Mouse (Mus musculus): ENCODE measurements around the gene Dync2li1. TPM values are rescaled to one million over a fixed set of nuclear protein-coding genes. Genes with fewer than 3 reads are reported as not detected.
A peak's percentile ranks its signal among the peaks of the same experiment; 100 is the strongest.

Dync2li1 gene
- total RNA-seq (2021) = 10 to 100 TPM; 23.5 to 25.6 TPM

GRCm38 (mm10) chr17:84626276-84626856 lies at the start of gene Dync2li1:
TSS of gene Dync2li1 (plus strand) at chr17:84626496.
- intact Hi-C loops (cut with DNase I) = loop anchor here (10.0 kb wide), 1 partner anchor 152 kb away; no protein-coding TSS in a partner anchor
- peak; percentile 91 to 95 for DNase-seq (ENCODE audit: extremely low spot score in 1 of 2, low spot score in 2 of 2)

- intact Hi-C loops (cut with DNase I) = no loop called here
- DNase-seq (ENCODE audit: extremely low spot score in 1 of 2, low spot score in 2 of 2) = no peak
These were observed 49.5 kb upstream of the Dync2li1 start for GRCm38 (mm10) chr17:84576621-84577293.

DNA sequence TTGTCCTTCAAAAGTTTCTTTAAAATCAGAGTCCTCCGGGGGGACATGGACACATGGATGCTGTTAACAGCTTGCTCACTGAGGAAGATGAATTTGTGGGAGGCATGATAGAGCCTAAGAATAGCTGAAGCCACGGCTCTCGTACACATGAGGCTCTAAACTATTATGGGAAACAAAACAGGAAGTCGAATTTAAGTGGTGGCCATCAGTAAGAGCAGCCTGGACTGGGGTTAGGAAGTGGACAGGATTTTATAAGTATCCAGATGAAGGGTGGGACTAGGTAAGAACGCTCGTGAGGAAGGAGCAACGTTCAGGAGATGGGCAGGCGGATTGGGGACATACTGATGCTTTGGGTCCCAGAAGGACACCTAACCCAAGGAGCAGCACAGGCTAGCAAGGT lies 47.0 kb upstream of the Dync2li1 start:
- no peak for DNase-seq (ENCODE audit: extremely low spot score in 1 of 2, low spot score in 2 of 2)
- intact Hi-C loops (cut with DNase I) = no loop called here

DNA sequence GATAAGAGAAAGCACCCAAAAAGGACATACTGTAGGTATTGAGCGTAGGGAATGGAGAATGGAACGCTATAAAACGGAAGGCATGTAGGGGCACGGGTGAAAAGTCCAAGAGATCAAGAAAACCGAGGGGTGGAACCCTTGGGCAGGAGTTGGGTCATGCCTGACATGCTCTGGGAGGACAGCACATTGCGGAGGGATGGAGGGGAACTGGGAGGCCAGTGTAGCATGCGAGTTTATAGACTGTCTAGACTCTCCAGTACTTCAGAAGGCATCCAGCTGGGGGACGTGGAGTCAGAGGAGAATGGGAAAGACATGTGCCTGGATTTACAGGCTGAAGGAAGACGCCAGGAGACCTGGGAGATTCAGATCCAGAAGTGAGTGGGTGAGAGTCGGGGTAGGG lies 46.5 kb upstream of the Dync2li1 start:
- intact Hi-C loops (cut with DNase I) = no loop called here
- DNase-seq (ENCODE audit: extremely low spot score in 1 of 2, low spot score in 2 of 2) = no peak

- intact Hi-C loops (cut with DNase I) = no loop called here
- no peak for DNase-seq (ENCODE audit: extremely low spot score in 1 of 2, low spot score in 2 of 2)
These were observed 45.5 kb upstream of the Dync2li1 start for GRCm38 (mm10) chr17:84580821-84581220.

DNA sequence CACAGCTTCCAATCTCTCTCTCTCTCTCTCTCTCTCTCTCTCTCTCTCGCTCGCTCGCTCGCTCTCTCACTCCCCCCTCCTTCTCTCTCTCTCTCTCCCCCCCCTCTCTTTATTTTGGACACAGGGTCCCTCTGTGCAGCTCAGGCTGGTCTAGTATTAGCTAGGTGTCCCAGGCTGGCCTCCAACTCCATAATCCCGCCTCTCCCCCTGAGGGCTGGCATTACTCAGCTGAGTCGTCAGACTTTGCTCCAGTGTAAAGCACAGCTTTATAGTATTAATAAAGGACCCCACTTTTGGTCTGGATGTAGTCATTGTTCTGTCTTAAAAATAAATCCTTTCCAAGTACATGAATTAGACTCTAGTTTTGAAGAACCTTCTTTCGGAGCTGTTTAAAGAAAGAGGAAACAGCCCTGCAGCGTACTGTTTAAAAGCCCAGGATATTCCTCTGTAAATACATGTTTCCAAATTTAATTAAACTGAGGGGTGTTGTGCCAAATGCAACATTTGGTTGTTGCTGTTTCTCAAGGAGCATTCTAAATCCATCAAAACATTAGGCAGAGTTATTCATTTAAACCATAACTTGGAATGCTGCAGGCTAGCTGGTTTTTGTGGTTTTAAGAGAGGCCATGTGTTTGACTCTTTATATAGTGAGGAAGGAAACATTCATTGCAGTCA lies 44.4 kb upstream of the Dync2li1 start:
- intact Hi-C loops (cut with DNase I) = no loop called here
- no peak for DNase-seq (ENCODE audit: extremely low spot score in 1 of 2, low spot score in 2 of 2)

DNA sequence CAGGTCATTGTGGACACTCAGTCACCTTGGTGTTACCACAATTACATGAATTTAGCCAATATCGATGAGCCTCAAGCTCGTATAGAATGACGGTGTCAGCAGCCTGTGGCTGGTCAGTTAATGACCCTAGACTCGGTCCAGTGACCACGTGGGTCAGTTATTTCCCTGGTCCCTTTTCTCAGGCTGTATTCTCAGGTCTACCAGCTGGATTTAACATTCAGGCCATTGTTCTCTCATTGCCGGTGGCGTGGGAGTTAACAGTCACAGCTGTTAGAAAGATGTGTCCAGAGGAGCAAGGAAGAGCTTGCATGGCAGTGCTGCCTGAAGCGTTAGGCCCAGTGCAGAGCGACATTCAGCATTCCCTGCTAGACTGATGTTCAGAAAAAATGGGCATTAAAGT lies 42.2 kb upstream of the Dync2li1 start:
- intact Hi-C loops (cut with DNase I) = no loop called here
- DNase-seq (ENCODE audit: extremely low spot score in 1 of 2, low spot score in 2 of 2) = no peak

DNA sequence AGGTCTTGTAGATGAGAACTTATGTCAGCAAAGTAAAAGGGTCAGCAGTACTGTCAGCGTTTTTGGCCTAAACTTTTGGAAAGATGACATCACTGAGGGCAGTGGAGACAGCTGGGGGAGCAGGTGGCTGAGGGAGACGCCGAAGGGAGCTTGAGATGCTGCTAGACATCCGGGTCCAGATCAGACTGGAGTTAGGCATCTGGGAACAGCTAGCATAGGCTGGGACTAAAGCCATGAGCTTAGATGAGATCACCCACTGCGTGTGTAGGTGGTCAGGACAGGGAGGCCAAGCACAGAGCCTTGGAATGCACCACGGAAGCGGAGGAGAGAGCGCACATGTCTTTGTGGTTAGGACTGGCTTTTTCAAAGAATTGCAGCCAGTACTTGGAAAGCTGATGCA lies 41.2 kb upstream of the Dync2li1 start:
- intact Hi-C loops (cut with DNase I) = no loop called here
- DNase-seq (ENCODE audit: extremely low spot score in 1 of 2, low spot score in 2 of 2) = peak in 1 of 2 experiments; percentile 39

DNA sequence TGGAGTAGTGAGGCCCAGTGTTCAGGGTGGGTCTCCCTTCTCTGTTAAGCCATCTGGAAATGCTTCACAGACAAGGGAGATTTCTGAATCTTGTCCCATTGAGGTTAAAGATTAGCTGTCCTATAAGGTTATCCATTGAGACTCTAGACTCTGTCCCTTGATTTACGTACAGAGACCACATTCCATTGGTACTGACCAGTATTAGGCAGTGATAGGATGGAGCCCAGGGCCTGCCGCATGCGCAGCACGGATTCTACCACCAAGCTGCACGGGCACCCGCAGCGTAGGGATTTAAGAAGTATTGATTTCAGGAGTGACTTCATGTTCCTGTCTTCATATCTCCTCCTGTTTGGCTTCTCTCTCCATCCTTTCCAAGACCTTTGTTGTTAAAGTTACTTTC lies 36.2 kb upstream of the Dync2li1 start:
- intact Hi-C loops (cut with DNase I) = no loop called here

GRCm38 (mm10) chr17:84591431-84592150 lies 34.7 kb upstream of the Dync2li1 start:
- no peak for DNase-seq (ENCODE audit: extremely low spot score in 1 of 2, low spot score in 2 of 2)
- intact Hi-C loops (cut with DNase I) = no loop called here

More for the DNA sequence above, 36.2 kb upstream of the Dync2li1 start:
- no peak for DNase-seq (ENCODE audit: extremely low spot score in 1 of 2, low spot score in 2 of 2)

DNA sequence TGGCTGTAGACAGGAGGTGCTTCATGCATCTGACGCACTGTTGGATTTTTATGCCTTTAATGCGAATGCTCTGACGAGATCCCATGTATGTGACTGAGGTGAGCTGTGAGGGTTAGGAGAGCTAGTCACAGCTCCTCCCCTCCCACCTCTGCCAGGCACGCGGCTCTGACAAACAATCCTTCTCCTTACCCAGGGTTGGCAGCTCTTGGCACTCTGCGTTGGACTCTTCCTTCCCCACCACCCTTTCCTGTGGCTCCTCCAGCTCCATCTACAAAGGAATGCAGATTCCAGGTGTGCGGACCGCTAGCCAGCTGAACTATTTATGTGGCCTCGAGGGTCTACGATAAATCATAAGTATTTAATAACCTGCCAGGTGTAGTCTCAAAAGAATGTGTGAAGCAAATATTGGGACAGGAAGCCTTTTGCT lies 30.3 kb upstream of the Dync2li1 start:
- no peak for DNase-seq (ENCODE audit: extremely low spot score in 1 of 2, low spot score in 2 of 2)
- intact Hi-C loops (cut with DNase I) = no loop called here

- intact Hi-C loops (cut with DNase I) = no loop called here
- no peak for DNase-seq (ENCODE audit: extremely low spot score in 1 of 2, low spot score in 2 of 2)
These were observed 29.8 kb upstream of the Dync2li1 start for GRCm38 (mm10) chr17:84596501-84596900.

DNA sequence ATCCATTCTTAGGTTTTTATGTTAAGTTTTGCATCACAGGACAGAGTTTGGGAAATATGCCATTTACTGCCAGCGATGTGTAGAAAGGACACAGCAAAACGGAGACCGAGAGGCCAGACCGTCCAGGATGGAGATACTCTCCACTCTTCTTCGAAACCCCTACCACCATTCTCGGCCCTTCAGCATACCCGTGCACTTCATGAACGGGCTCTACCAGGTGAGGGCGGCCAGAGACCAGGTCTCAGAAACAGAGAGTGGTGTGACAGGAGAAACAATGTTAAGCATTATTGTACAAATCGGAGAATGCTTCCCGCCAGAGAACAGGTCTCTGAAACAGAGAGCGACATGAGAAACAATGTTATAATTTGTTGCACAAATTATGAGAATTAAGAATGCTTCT lies 28.4 kb upstream of the Dync2li1 start:
- DNase-seq (ENCODE audit: extremely low spot score in 1 of 2, low spot score in 2 of 2) = no peak
- intact Hi-C loops (cut with DNase I) = no loop called here

- no peak for DNase-seq (ENCODE audit: extremely low spot score in 1 of 2, low spot score in 2 of 2)
These were observed 27.4 kb upstream of the Dync2li1 start for GRCm38 (mm10) chr17:84598928-84599327.

DNA sequence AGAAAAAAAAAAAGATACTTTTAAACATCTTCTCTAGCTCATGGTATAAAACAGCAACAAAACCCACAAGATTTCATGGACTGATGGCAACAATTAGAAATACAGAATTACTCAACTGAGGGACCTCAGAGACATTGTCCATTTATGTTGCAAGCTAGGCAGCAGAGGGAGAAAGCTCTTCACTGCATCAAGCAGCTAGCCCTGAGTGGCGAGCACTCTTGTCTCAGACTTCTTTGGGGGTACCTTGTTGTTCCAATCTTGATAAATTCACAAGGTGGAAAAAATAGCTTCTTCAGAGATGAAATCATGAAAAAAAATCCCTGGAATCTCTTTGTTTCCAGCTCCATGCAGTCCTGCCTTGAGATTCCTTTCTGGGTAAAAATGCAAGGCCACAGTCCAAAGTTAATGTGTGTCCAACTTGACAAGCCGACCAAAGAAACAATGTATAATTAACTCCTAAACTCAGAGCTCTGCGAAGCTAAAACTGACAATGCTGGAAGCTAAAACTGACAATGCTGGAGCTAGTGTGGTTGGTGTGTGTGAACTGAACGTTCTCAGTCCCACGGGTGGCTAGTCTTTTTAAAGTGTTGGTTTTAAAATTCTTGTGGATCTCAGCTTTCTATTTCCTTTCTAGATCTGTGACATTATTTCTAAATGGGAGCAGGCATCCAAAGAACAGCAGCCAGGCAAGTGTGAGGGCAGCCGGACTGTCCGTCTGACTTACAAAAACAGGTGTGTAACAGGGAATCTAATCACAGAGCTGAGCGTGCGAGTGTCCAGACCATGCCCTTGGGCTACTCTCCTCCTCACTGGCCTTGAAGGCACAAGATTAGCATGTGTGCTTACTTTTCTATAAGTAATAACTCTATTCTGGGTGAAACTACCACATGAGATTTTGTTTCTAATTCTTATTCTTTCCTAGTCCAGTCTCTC lies 26.0 kb upstream of the Dync2li1 start:
- intact Hi-C loops (cut with DNase I) = no loop called here
- no peak for DNase-seq (ENCODE audit: extremely low spot score in 1 of 2, low spot score in 2 of 2)

More at GRCm38 (mm10) chr17:84598928-84599327, 27.4 kb upstream of the Dync2li1 start:
- intact Hi-C loops (cut with DNase I) = no loop called here

GRCm38 (mm10) chr17:84601805-84602204 lies 24.5 kb upstream of the Dync2li1 start:
- DNase-seq (ENCODE audit: extremely low spot score in 1 of 2, low spot score in 2 of 2) = no peak
- intact Hi-C loops (cut with DNase I) = no loop called here

GRCm38 (mm10) chr17:84603202-84603627 lies 23.1 kb upstream of the Dync2li1 start:
- intact Hi-C loops (cut with DNase I) = no loop called here

DNA sequence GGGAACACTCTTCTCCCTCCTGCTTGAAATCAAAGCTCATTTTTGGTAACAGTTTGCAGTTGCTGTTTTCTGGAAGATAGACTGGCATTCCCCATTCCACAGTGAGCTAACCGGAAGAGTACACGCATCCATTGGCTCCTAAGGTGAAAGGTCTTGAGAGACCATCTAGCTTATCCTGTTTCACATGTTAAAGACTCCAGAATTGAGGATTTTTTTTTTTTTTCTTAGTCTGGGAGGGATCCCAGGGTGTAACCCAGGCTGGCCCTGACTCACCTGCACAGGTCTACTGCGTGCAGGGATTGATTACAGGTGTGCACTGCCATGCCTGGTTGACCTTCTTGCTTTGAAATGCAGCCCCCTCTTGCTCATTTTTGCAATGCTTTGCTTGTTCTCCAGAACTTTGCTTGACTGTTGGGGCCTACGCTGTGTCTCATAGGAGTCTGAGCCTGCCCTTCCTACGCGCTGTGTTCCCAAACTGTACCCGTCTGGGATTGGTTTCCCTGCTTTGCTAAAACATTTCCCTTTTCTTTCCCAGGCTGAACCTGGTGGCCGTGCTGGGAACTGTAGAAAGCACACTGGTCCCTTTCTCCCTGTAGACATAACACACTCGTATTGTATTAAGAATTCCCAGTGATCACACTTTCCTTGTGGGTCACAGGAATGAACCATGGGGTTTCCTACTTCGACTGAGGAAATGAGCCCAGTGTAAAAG lies 22.4 kb upstream of the Dync2li1 start:
- no peak for DNase-seq (ENCODE audit: extremely low spot score in 1 of 2, low spot score in 2 of 2)
- intact Hi-C loops (cut with DNase I) = no loop called here

More at GRCm38 (mm10) chr17:84603202-84603627, 23.1 kb upstream of the Dync2li1 start:
- DNase-seq (ENCODE audit: extremely low spot score in 1 of 2, low spot score in 2 of 2) = peak in 1 of 2 experiments; percentile 74
